Mouse (Mus musculus) 3T3-L1 (cell line): ENCODE results near the gene Inpp5k.

ENCODE experiments used
- DNase-seq: peaks from one replicate; pipeline ENCODE4 v3.0.0-alpha.2; 2015; ENCODE audit warnings: low read depth, low spot score

Gene Inpp5k

GRCm38 (mm10) chr11:75620136-75620780 lies 10.5 kb upstream of the Inpp5k start:
- peak; percentile 90 for DNase-seq

GRCm38 (mm10) chr11:75621426-75621825 lies 9.4 kb upstream of the Inpp5k start:
- DNase-seq, result peak; percentile 75

GRCm38 (mm10) chr11:75622588-75623329 lies 8.0 kb upstream of the Inpp5k start:
- DNase-seq, result no peak

- DNase-seq, result no peak
Measured at GRCm38 (mm10) chr11:75624102-75624554, 6.7 kb upstream of the Inpp5k start.

- no peak for DNase-seq
Measured at GRCm38 (mm10) chr11:75625820-75626219, 5.0 kb upstream of the Inpp5k start.

- DNase-seq, result no peak
Measured at GRCm38 (mm10) chr11:75630098-75630497, 690 bp upstream of the Inpp5k start.

- DNase-seq, result peak; percentile 72
Measured at GRCm38 (mm10) chr11:75631561-75632225, 905 bp downstream of the Inpp5k start.

GRCm38 (mm10) chr11:75632921-75633320 lies 2.1 kb downstream of the Inpp5k start:
- DNase-seq, result no peak

- DNase-seq, result no peak
Measured at GRCm38 (mm10) chr11:75634801-75635200, 4.0 kb downstream of the Inpp5k start.

GRCm38 (mm10) chr11:75635315-75635714 lies 4.5 kb downstream of the Inpp5k start:
- DNase-seq, result peak; percentile 47

- DNase-seq, result no peak
Measured at GRCm38 (mm10) chr11:75643323-75643722, 12.5 kb downstream of the Inpp5k start.

GRCm38 (mm10) chr11:75644684-75645083 lies 13.9 kb downstream of the Inpp5k start:
- no peak for DNase-seq

- DNase-seq, result peak; percentile 22
Measured at GRCm38 (mm10) chr11:75647681-75648211, 17.0 kb downstream of the Inpp5k start.

- DNase-seq, result no peak
Measured at GRCm38 (mm10) chr11:75649155-75649561, 18.4 kb downstream of the Inpp5k start.

- peak; percentile 12 for DNase-seq
Measured at GRCm38 (mm10) chr11:75650311-75650710, 19.5 kb downstream of the Inpp5k start, which contains the start of gene Myo1c. TSS of gene Myo1c (plus strand) at chr11:75650504.

- peak; percentile 26 for DNase-seq
Measured at GRCm38 (mm10) chr11:75650958-75651425, 20.2 kb downstream of the Inpp5k start.

GRCm38 (mm10) chr11:75651426-75652221 lies 20.8 kb downstream of the Inpp5k start:
- DNase-seq, result peak; percentile 70

GRCm38 (mm10) chr11:75652222-75652941 lies 21.6 kb downstream of the Inpp5k start:
- DNase-seq, result peak; percentile 22

- DNase-seq, result peak; percentile 60
Measured at GRCm38 (mm10) chr11:75652942-75653684, 22.3 kb downstream of the Inpp5k start.
